Mouse (Mus musculus) gastrocnemius, postnatal 10 days (tissue): ENCODE results near the gene Defb28. TPM values are rescaled to one million over a fixed set of nuclear protein-coding genes. Genes with fewer than 3 reads are reported as not detected.

Source experiments
- DNase-seq: peaks from one replicate; pipeline ENCODE4 v3.0.0; 2021; ENCODE audit warnings: mixed read lengths
- total RNA-seq, 2 experiments: library from RNA; stranded (reverse); gene quantifications; 2 replicates each; pipeline ENCODE4 v1.2.3; 2021

Gene Defb28
- total RNA-seq, 2 experiments from 2014 or later = not detected

GRCm38 (mm10) chr2:152569038-152569437, 51.0 kb downstream of the Defb28 start, which contains the start of gene Gm17416:
Gene Gm17416 (plus strand): TSS chr2:152569338.
- no peak for DNase-seq

- DNase-seq = no peak
Measured at GRCm38 (mm10) chr2:152569881-152570280, 51.8 kb downstream of the Defb28 start.

- DNase-seq = no peak
Measured at GRCm38 (mm10) chr2:152570313-152570712, 52.3 kb downstream of the Defb28 start.

Other genes with a start within 250 kb of the Defb28 start
- 10 to 100 TPM; 36.9 to 41.9 TPM for gene Tbc1d20, start 224.4 kb upstream of the Defb28 start, total RNA-seq
- gene Rbck1, start 185.6 kb upstream of the Defb28 start, total RNA-seq = 10 to 100 TPM; 40.7 to 48.6 TPM
- gene Trib3, start 174.2 kb upstream of the Defb28 start, total RNA-seq = 1 to 10 TPM; 1.3 to 1.5 TPM
- gene Nrsn2, start 141.6 kb upstream of the Defb28 start, total RNA-seq = under 1 TPM in 1 of 2 experiments, not detected in 1; 0.18 TPM
- 1 to 10 TPM; 6.7 to 9.4 TPM for gene Sox12, start 120.2 kb upstream of the Defb28 start, total RNA-seq
- 1 to 10 TPM; 4.7 to 5.6 TPM for gene Zcchc3, start 103.2 kb upstream of the Defb28 start, total RNA-seq
- gene 6820408C15Rik, start 102.7 kb upstream of the Defb28 start, total RNA-seq = not detected
- gene Defb23, start 53.6 kb upstream of the Defb28 start, total RNA-seq = not detected
- gene Defb20, start 41.2 kb upstream of the Defb28 start, total RNA-seq = not detected
- gene Defb22, start 28.1 kb upstream of the Defb28 start, total RNA-seq = not detected
- not detected for gene Defb26, start 6.6 kb upstream of the Defb28 start, total RNA-seq
- gene Defb29, start 21.8 kb downstream of the Defb28 start, total RNA-seq = not detected
- gene Gm17416, start 51.1 kb downstream of the Defb28 start, total RNA-seq = not detected
- gene Defb21, start 54.5 kb downstream of the Defb28 start, total RNA-seq = not detected
- not detected for gene Defb19, start 62.1 kb downstream of the Defb28 start, total RNA-seq
- not detected for gene Defb45, start 81.1 kb downstream of the Defb28 start, total RNA-seq
- not detected for gene Defb36, start 86.1 kb downstream of the Defb28 start, total RNA-seq
- 1 to 10 TPM; 1.5 to 1.6 TPM for gene Defb25, start 104.8 kb downstream of the Defb28 start, total RNA-seq
- gene Rem1, start 108.7 kb downstream of the Defb28 start, total RNA-seq = 10 to 100 TPM in 1 of 2 experiments, 1 to 10 TPM in 1; 9.1 to 11.5 TPM
- 10 to 100 TPM; 56.0 to 61.1 TPM for gene H13, start 151.2 kb downstream of the Defb28 start, total RNA-seq
- gene Mcts2, start 168.8 kb downstream of the Defb28 start, total RNA-seq = 10 to 100 TPM; 12.5 to 19.3 TPM
- 10 to 100 TPM; 17.6 to 21.1 TPM for gene Id1, start 218.0 kb downstream of the Defb28 start, total RNA-seq
- gene Cox4i2, start 235.9 kb downstream of the Defb28 start, total RNA-seq = 1 to 10 TPM; 5.6 to 6.9 TPM